Mouse (Mus musculus): ENCODE results near the gene Vpreb1.

DNA sequence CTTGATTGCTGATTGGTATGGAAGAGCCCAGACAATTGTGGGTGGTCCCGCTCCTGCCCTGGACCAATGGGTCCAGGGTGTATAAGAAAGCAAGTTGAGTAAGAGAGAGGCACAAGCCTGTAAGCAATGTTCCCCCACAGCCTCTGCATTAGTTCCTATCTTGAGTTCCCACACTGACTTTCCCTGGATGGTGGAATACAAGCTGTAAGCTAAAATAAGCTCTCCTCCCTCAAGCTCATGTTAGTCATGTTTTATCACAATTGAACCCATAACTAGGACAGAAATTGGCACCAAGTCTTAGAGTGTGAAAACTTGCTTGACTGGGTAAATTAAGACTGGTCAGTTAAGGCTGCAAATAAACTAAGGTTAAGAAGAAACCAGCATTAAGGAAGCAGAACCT lies 15.1 kb downstream of the Vpreb1 start:
- TF ChIP-seq CTCF (IDR thresholded peaks at IDR 0.05; ENCODE audit: low read depth, low read length) (no peak), POLR2A (IDR thresholded peaks at IDR 0.05; ENCODE audit: insufficient read depth, low read length) (no peak), EP300 (IDR thresholded peaks at IDR 0.05; ENCODE audit: insufficient read depth, low read depth, low read length) (no peak)

Measured in ES-Bruce4 (cell line).